Mouse (Mus musculus): Measurements from ENCODE around the gene Zmynd8. TPM values are rescaled to one million over a fixed set of nuclear protein-coding genes. Genes with fewer than 3 reads are reported as not detected.
"Not testable (repeated sequence)": the region's sequence is repeated elsewhere in the genome, so short reads cannot be mapped to it uniquely, and the experiment has no call there.

The Zmynd8 gene
- polyA plus RNA-seq, 1 experiment from 2014 or later: 40.7 TPM

DNA sequence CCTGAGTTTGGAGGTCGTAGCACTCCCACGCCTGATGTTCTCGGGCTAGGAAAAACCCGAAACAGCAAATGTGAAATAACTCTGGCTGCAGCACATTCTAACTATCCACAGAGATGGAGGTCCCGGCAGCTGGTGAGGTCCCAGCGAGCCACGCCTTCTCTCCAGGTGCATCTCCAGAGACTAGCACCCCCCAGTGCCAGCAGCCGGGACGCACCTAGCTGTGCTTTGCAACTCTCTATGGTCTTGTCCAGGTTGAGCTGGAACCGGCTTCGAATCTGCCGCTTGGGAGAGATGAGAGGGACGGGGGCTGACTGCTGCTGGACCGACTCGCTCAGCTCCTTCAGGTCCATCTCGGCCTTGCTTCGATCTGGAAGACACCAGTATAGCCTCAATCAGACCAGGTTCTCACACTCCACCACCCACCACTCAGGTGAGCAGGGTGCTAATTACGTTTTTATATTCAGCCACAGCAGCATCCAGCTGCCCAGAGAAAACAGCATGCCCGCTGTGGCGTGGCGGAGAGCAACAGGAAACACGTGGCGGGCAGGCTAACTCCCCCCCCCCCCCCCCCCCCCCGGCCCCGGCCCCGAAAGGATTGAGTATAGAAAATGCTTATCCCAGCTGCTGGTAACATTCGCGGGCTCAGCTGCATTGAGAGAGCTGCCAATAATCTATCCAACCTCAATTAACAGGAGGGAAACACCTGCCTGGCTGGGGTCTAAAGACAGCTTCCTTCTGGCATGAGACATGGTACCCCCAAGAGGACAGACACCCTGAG, 83.5 kb downstream of the Zmynd8 start:
- H3K27me3 ChIP-seq: no peaks in the 10 kb centered on the region
- H3K27ac ChIP-seq: no peak overlapping the region
- H3K4me2 ChIP-seq: no peak overlapping the region
- ATAC-seq (replicated peaks; ENCODE audit: insufficient number of reproducible peaks, insufficient read depth, low FRiP score, low read depth): no peak
- 91% methylated on average over 26 of the region's 28 CpGs for WGBS
- H3K4me3 ChIP-seq: no peak overlapping the region
- no peak overlapping the region for H3K9ac ChIP-seq
- no peaks in the 10 kb centered on the region for H3K9me3 ChIP-seq (replicated peaks)
- H3K36me3 ChIP-seq: peaks cover 53% of the 10 kb centered on the region
- peaks cover 44% of the 10 kb centered on the region for H3K4me1 ChIP-seq (replicated peaks)

GRCm38 (mm10) chr2:165812889-165813288, 85.9 kb downstream of the Zmynd8 start:
- Histone ChIP-seq H3K27me3 (no peaks in the 10 kb centered on the region), H3K9ac (no peak overlapping the region), H3K36me3 (peaks cover 63% of the 10 kb centered on the region), H3K9me3 (replicated peaks) (no peaks in the 10 kb centered on the region), H3K4me1 (replicated peaks) (peaks cover 23% of the 10 kb centered on the region), H3K27ac (no peak overlapping the region), H3K4me3 (no peak overlapping the region), H3K4me2 (no peak overlapping the region)
- WGBS: 89% methylated on average over 8 of the region's 8 CpGs
- ATAC-seq (replicated peaks; ENCODE audit: insufficient number of reproducible peaks, insufficient read depth, low FRiP score, low read depth): no peak

GRCm38 (mm10) chr2:165811536-165811935, 87.3 kb downstream of the Zmynd8 start:
- WGBS: 49% methylated on average over 5 of the region's 5 CpGs
- ATAC-seq (replicated peaks; ENCODE audit: insufficient number of reproducible peaks, insufficient read depth, low FRiP score, low read depth): no peak

GRCm38 (mm10) chr2:165809901-165810477, 88.8 kb downstream of the Zmynd8 start:
- no peak for ATAC-seq (replicated peaks; ENCODE audit: insufficient number of reproducible peaks, insufficient read depth, low FRiP score, low read depth)
- Histone ChIP-seq H3K4me3 (no peak overlapping the region), H3K4me2 (no peak overlapping the region), H3K27ac (no peak overlapping the region), H3K36me3 (peaks cover 75% of the 10 kb centered on the region), H3K27me3 (no peaks in the 10 kb centered on the region), H3K9me3 (replicated peaks) (no peaks in the 10 kb centered on the region), H3K9ac (no peak overlapping the region), H3K4me1 (replicated peaks) (no peaks in the 10 kb centered on the region)
- 92% methylated on average over 5 of the region's 5 CpGs for WGBS

More at GRCm38 (mm10) chr2:165811536-165811935, 87.3 kb downstream of the Zmynd8 start:
- peaks cover 9% of the 10 kb centered on the region for H3K4me1 ChIP-seq (replicated peaks)
- H3K36me3 ChIP-seq: peaks cover 75% of the 10 kb centered on the region
- no peak overlapping the region for H3K4me3 ChIP-seq
- no peak overlapping the region for H3K9ac ChIP-seq
- no peak overlapping the region for H3K4me2 ChIP-seq
- H3K27me3 ChIP-seq: no peaks in the 10 kb centered on the region
- H3K9me3 ChIP-seq (replicated peaks): no peaks in the 10 kb centered on the region
- H3K27ac ChIP-seq: no peak overlapping the region

DNA sequence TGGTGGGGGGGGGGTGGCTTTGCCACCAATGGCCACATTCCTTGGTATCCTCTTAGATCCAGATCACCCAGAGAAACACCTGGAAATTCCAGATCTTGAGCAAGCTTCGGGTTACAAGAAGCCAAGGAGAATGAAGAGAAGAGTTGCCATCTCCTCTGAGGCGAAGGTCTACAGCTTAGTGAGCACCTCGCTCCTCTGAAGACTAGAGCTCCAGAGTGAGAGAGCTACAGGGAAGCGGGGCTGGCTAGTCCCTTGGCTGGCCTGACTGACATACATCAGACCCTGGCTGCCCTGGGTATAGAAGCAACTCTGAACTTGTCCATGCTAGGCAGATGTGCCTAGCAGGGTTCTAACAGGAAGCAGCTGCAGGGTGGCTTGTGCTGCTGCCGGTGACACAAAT, 89.7 kb downstream of the Zmynd8 start:
- WGBS: 95% methylated on average over 5 of the region's 5 CpGs
- Histone ChIP-seq H3K4me2 (no peak overlapping the region), H3K27ac (no peak overlapping the region), H3K9ac (no peak overlapping the region), H3K36me3 (peaks cover 75% of the 10 kb centered on the region), H3K9me3 (replicated peaks) (no peaks in the 10 kb centered on the region), H3K4me1 (replicated peaks) (no peaks in the 10 kb centered on the region), H3K27me3 (no peaks in the 10 kb centered on the region), H3K4me3 (no peak overlapping the region)
- ATAC-seq (replicated peaks; ENCODE audit: insufficient number of reproducible peaks, insufficient read depth, low FRiP score, low read depth): no peak

- H3K27ac ChIP-seq: no peak overlapping the region
- H3K9me3 ChIP-seq (replicated peaks): no peaks in the 10 kb centered on the region
- no peak overlapping the region for H3K4me3 ChIP-seq
- ATAC-seq (replicated peaks; ENCODE audit: insufficient number of reproducible peaks, insufficient read depth, low FRiP score, low read depth): no peak
- peaks cover 69% of the 10 kb centered on the region for H3K36me3 ChIP-seq
- H3K4me2 ChIP-seq: no peak overlapping the region
- no peak overlapping the region; the same call in 1 of the 2 replicates for H3K9ac ChIP-seq
- H3K27me3 ChIP-seq: no peaks in the 10 kb centered on the region
- no peaks in the 10 kb centered on the region for H3K4me1 ChIP-seq (replicated peaks)
- WGBS: 94% methylated on average over 12 of the region's 12 CpGs
Observed at GRCm38 (mm10) chr2:165808179-165808975, 90.4 kb downstream of the Zmynd8 start.

DNA sequence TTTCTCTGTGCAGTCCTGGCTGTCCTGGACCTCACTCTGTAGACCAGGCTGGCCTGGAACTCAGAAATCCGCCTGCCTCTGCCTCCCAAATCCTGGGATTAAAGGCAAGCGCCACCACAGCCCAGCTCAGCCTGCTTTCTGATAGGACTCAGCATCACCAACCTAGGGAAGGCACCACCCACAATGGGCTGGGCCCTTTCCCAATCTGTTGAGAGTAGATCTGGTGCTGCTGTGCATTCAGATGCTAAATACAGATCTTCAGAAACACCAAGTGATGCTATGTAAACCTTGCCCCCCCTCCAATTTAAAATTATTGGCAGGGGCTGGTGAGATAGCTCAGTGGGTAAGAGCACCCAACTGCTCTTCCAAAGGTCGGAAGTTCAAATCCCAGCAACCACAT, 98.6 kb downstream of the Zmynd8 start:
- 88% methylated on average over 3 of the region's 3 CpGs for WGBS

DNA sequence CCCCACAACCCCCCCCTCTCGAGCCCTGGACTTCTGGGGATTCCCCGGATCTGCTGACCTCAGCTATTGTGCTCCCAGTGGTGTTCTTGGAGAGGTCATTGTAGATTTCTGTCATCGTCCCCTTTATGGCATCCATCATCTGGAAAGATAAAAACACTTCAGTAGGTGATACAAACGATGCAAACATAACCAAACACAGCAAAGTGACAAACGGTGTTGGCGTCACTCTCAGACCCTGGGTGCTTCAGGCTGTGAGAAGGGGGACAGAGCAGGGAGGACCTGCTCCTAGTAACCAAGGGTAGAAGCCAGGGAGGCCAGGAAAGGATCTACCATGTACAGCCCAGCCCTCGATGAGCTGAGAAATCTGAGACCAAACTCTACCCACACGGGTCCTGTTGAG, 100.9 kb downstream of the Zmynd8 start:
- Histone ChIP-seq H3K9ac (no peak overlapping the region), H3K4me3 (no peak overlapping the region), H3K27me3 (no peaks in the 10 kb centered on the region), H3K9me3 (replicated peaks) (no peaks in the 10 kb centered on the region), H3K4me1 (replicated peaks) (peaks cover under 1% of the 10 kb centered on the region; the same call in 1 of the 2 replicates), H3K27ac (no peak overlapping the region), H3K36me3 (peaks cover 71% of the 10 kb centered on the region), H3K4me2 (no peak overlapping the region)
- ATAC-seq (replicated peaks; ENCODE audit: insufficient number of reproducible peaks, insufficient read depth, low FRiP score, low read depth): no peak
- 47% methylated on average over 8 of the region's 8 CpGs for WGBS

More for the DNA sequence above, 98.6 kb downstream of the Zmynd8 start:
- H3K9ac ChIP-seq; H3K27me3 ChIP-seq; ATAC-seq (replicated peaks; ENCODE audit: insufficient number of reproducible peaks, insufficient read depth, low FRiP score, low read depth); H3K27ac ChIP-seq; H3K4me1 ChIP-seq (replicated peaks); H3K9me3 ChIP-seq (replicated peaks); H3K4me3 ChIP-seq; H3K4me2 ChIP-seq: not testable (repeated sequence)
- peaks cover 65% of the 10 kb centered on the region for H3K36me3 ChIP-seq

DNA sequence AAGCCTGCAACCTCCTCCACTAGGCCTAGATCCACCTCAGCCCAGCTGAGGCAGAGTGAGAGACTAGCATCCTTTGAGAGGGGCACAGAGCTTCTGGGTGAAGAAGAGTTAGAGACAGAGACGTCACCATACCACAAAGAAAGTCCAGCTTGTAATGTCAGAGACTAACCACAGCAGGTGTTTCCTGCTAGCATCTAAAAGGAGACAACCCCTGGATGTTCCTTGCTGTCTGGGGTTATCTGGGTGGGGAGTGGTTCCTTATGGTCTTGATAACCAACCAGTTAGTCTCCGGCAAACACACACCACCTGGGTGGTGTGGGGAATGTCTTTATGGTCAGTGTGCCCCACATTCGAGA, 105.6 kb downstream of the Zmynd8 start:
- no peak overlapping the region for H3K4me3 ChIP-seq
- H3K4me1 ChIP-seq (replicated peaks): peaks cover 18% of the 10 kb centered on the region
- peaks cover 80% of the 10 kb centered on the region for H3K36me3 ChIP-seq
- H3K9ac ChIP-seq: no peak overlapping the region
- H3K27ac ChIP-seq: no peak overlapping the region
- no peaks in the 10 kb centered on the region for H3K27me3 ChIP-seq
- ATAC-seq (replicated peaks; ENCODE audit: insufficient number of reproducible peaks, insufficient read depth, low FRiP score, low read depth): no peak
- 61% methylated on average over 3 of the region's 3 CpGs for WGBS
- H3K4me2 ChIP-seq: no peak overlapping the region
- no peaks in the 10 kb centered on the region for H3K9me3 ChIP-seq (replicated peaks)

- H3K4me3 ChIP-seq: no peak overlapping the region
- no peak overlapping the region for H3K4me2 ChIP-seq
- peak overlapping the region; percentile 20; the same call in 1 of the 2 replicates for H3K27ac ChIP-seq
- 65% methylated on average over 25 of the region's 25 CpGs for WGBS
- ATAC-seq (replicated peaks; ENCODE audit: insufficient number of reproducible peaks, insufficient read depth, low FRiP score, low read depth): no peak
- H3K4me1 ChIP-seq (replicated peaks): peaks cover 24% of the 10 kb centered on the region
- H3K27me3 ChIP-seq: no peaks in the 10 kb centered on the region
- H3K9me3 ChIP-seq (replicated peaks): no peaks in the 10 kb centered on the region
- no peak overlapping the region for H3K9ac ChIP-seq
- H3K36me3 ChIP-seq: peaks cover 76% of the 10 kb centered on the region
Observed at GRCm38 (mm10) chr2:165792431-165793282, 106.2 kb downstream of the Zmynd8 start.

- Histone ChIP-seq H3K9me3 (replicated peaks) (no peaks in the 10 kb centered on the region), H3K27ac (peak overlapping the region; percentile 20; the same call in 1 of the 2 replicates), H3K4me2 (no peak overlapping the region), H3K27me3 (no peaks in the 10 kb centered on the region), H3K36me3 (peaks cover 68% of the 10 kb centered on the region), H3K9ac (no peak overlapping the region), H3K4me3 (no peak overlapping the region), H3K4me1 (replicated peaks) (peaks cover 29% of the 10 kb centered on the region)
- WGBS: 65% methylated on average over 9 of the region's 9 CpGs
- ATAC-seq (replicated peaks; ENCODE audit: insufficient number of reproducible peaks, insufficient read depth, low FRiP score, low read depth): no peak
Observed at GRCm38 (mm10) chr2:165791657-165792056, 107.2 kb downstream of the Zmynd8 start.

Data from heart, embryonic 15.5 days (tissue).